Mouse (Mus musculus) spleen, embryonic (tissue): ENCODE measurements at regions not wholly inside any gene's neighbourhood (a gene's known extent, or its start where the extent isn't known, plus 50 kb on each side); places are given as distances from the start of the nearest gene placed in this dataset.

Experiments
- CTCF ChIA-PET: fragments of 350-600 bp; sonication (Branson Sonifier 250); formaldehyde crosslinking; loops from one replicate; lab custom pipeline; 2022; lab: Charles Lee

GRCm38 (mm10) chr1:128469054-128469453, 51.9 kb upstream of the Dars start:
- CTCF ChIA-PET, result no interaction called here
